Mouse (Mus musculus) forelimb bud, embryonic 11.5 days (tissue): ENCODE measurements around the gene Pnpla6.

Experiments
- DNase-seq: peaks from one replicate; pipeline ENCODE4 v3.0.0-alpha.2; 2012; ENCODE audit warnings: low read depth, low spot score

Pnpla6 gene

GRCm38 (mm10) chr8:3515260-3515671 is at the start of gene Pnpla6:
Gene Pnpla6 (plus strand): TSS chr8:3515384.
- DNase-seq = peak; percentile 83

- peak; percentile 99 for DNase-seq
Observed at GRCm38 (mm10) chr8:3467006-3467885, 47.9 kb upstream of the Pnpla6 start, which contains the start of gene Pex11g. Gene Pex11g (minus strand): TSS chr8:3467680.

GRCm38 (mm10) chr8:3467886-3468545 is 47.2 kb upstream of the Pnpla6 start:
- DNase-seq = no peak

GRCm38 (mm10) chr8:3468838-3469237 is 46.3 kb upstream of the Pnpla6 start:
- DNase-seq = no peak

- no peak for DNase-seq
Observed at GRCm38 (mm10) chr8:3470562-3470961, 44.6 kb upstream of the Pnpla6 start, which contains the start of gene Tex45. Gene Tex45 (plus strand): TSS chr8:3470862.

DNA sequence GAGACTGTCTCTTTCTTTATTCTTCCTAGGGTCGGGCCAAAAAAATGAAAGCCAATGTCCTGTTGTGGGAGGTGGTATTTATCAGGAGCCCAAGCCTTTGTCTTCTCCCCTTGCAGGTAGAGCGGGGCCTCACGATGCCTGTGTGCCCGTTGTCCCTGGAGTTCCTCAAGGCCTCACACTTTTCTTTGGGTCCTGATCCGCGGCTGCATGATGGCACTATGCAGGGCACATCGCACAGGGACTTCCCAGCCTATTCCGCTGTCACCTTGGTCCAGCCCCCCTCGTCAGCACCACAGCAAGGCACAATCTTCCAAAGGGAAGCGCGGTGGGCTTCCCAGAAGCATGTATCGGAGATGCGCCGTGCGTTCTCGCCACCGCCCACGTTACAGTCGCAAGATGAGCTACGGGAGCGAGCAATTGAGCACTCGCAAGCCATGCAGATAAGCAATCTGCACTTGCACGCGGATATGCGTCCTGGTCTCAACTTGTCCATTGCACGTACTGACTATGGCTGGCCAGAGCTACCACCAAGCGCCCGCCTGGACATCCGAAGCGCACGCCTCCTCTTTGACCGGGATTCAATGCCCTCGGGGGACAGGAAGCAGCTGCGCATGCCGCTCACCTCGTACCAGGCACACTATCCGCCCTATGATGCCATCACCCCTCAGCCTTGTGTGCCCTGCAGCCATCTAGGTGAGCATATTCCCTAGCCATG is 39.3 kb upstream of the Pnpla6 start:
- no peak for DNase-seq

- no peak for DNase-seq
Observed at GRCm38 (mm10) chr8:3480221-3480785, 34.9 kb upstream of the Pnpla6 start.

GRCm38 (mm10) chr8:3481605-3482004 is 33.6 kb upstream of the Pnpla6 start:
- no peak for DNase-seq

DNA sequence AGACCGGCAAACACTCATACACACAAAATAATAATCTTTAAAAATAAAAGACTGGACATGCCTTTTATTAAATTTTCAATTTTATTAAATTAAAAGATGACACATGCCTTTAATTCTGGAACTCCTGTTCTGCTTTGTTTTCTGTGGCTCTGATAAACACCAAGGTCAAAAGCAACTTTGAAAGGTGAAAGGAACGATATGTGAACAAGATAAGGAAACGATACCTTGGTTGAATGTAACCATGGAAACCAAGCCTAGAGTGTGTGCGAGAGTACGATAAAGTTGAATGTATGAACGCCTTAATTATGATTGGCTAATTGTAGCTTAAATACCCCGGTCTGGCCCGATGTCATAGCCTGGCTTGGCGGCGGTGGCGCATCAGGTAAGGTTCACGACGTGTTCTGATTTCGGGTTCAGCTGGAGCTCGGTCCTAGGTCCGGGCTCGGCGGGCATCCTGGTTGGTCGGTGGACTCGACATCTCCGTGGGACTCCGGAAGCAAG is 32.9 kb upstream of the Pnpla6 start:
- no peak for DNase-seq

- DNase-seq = no peak
Observed at GRCm38 (mm10) chr8:3483546-3483945, 31.6 kb upstream of the Pnpla6 start.

DNA sequence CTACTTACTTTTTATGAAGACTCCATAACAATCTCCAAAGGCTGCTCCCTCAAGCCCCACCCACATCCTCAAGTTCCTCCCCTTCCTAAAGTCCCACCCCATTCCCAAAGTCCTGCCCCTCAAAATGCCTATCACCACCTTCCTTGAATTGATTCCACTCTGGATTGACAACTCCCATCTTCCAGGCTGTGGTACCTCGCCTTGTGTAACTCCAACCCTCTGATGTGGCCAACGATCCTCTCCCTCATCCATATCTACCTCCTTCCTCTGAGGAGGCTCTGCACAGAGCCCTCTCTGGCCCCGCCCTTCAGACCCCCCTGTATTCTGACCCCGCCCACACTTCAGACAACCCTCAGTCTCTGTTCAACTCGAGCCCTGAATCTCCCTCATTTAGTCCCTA is 30.0 kb upstream of the Pnpla6 start:
- DNase-seq = no peak

GRCm38 (mm10) chr8:3492901-3493844 is 22.0 kb upstream of the Pnpla6 start, which contains the start of gene Zfp358:
Gene Zfp358 (plus strand): TSS chr8:3493138.
- DNase-seq = peak; percentile 75

GRCm38 (mm10) chr8:3493845-3494208 is 21.4 kb upstream of the Pnpla6 start:
- DNase-seq = no peak

GRCm38 (mm10) chr8:3495578-3496427 is 19.4 kb upstream of the Pnpla6 start:
- no peak for DNase-seq

DNA sequence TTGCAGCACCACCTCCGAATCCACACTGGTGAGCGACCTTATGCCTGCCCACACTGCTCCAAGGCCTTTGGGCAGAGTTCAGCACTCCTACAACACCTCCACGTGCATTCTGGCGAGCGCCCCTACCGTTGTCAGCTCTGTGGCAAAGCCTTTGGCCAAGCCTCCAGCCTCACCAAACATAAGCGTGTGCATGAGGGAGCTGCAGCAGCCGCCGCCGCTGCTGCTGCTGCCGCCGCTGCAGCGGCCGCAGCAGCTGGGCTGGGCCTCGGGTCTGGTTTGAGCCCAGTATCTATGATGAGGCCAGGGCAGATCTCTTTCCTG is 18.8 kb upstream of the Pnpla6 start:
- no peak for DNase-seq

GRCm38 (mm10) chr8:3498583-3498982 is 16.6 kb upstream of the Pnpla6 start:
- no peak for DNase-seq

GRCm38 (mm10) chr8:3499751-3500150 is 15.4 kb upstream of the Pnpla6 start:
- no peak for DNase-seq

- DNase-seq = peak; percentile 98
Observed at GRCm38 (mm10) chr8:3500235-3501090, 14.7 kb upstream of the Pnpla6 start, which contains the start of gene Mcoln1. Gene Mcoln1 (plus strand): TSS chr8:3500457.

- no peak for DNase-seq
Observed at GRCm38 (mm10) chr8:3502217-3502616, 13.0 kb upstream of the Pnpla6 start.
